Mouse (Mus musculus): ENCODE measurements at regions not wholly inside any gene's neighbourhood (a gene's known extent, or its start where the extent isn't known, plus 50 kb on each side); places are given as distances from the start of the nearest gene placed in this dataset.

GRCm38 (mm10) chr14:64586860-64587698 is 483.0 kb downstream of the Prss52 start:
- no peaks in the 10 kb centered on the region for H3K9me3 ChIP-seq (replicated peaks)
- TF ChIP-seq GATA2 (IDR thresholded peaks at IDR 0.05; ENCODE audit: borderline replicate concordance, low read depth, low read length): no peak
- TF ChIP-seq GATA1 (IDR thresholded peaks at IDR 0.05; ENCODE audit: borderline replicate concordance, low read length): no peak
- TF ChIP-seq CTCF (IDR thresholded peaks at IDR 0.05; ENCODE audit: low read depth, low read length): no peak
- no peak for TF ChIP-seq TAL1 (conservative IDR thresholded peaks at IDR 0.05; ENCODE audit: low read depth, low read length)
- TF ChIP-seq POLR2AphosphoS5 (IDR thresholded peaks at IDR 0.05; ENCODE audit: insufficient replicate concordance, low read depth, low read length): no peak
- H3K4me3 ChIP-seq (ENCODE audit: low read depth, low read length): no peak overlapping the region; the same call in 1 of the 2 replicates
- no peak for ATAC-seq (ENCODE audit: extremely low read depth, insufficient number of reproducible peaks, low FRiP score, poor library complexity, severe bottlenecking)
- H3K4me1 ChIP-seq (ENCODE audit: insufficient read depth, low read depth, low read length): 0 out of 2 replicates have a peak, but pooled peaks cover 2% of the 10 kb centered on the region
- DNase-seq (ENCODE audit: low spot score): no peak
- peaks cover 50% of the 10 kb centered on the region for H3K27me3 ChIP-seq (ENCODE audit: insufficient read depth, low read length)
- H3K36me3 ChIP-seq (replicated peaks): no peaks in the 10 kb centered on the region

DNA sequence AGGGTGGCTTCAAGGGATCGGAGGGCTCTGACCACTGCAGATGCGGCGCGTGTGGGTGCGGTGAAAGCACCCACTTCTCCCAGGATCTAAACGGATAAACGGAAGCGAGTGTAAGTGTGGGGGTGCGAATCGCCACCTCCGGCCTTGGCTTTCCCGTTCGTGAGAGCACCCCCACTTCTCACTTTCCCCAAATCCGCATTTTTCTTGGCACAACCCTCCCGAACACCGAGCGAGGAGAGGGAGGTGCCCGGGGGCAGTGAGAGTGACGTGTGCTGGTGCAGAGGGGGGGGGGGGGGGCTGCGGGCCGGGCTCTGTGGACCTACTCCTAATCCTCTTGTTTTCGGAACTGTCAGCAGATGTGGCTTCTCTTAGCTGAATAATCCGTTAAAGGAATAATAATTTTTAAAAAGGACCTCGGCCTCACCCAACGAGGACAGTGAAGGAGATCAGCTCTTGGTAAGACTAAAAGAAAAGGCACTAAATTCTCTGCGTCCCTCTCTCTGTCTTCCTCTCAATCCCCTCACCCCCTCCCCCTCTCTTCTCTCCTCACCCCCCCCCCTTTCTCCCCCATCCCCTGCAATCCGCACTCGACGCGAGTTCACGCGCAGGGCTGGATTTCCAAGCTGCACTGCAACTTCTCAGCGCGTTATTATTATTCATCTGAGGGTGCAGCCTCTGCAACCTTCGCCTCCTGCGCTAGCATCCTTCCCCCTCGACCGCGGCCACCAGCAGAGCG is 483.8 kb downstream of the Prss52 start:
- ATAC-seq (ENCODE audit: extremely low read depth, insufficient number of reproducible peaks, low FRiP score, poor library complexity, severe bottlenecking): no peak
- peaks cover 50% of the 10 kb centered on the region for H3K27me3 ChIP-seq (ENCODE audit: insufficient read depth, low read length)

GRCm38 (mm10) chr14:64588561-64588960 is 484.5 kb downstream of the Prss52 start:
- H3K27me3 ChIP-seq (ENCODE audit: insufficient read depth, low read length): peaks cover 50% of the 10 kb centered on the region
- TF ChIP-seq GATA1 (IDR thresholded peaks at IDR 0.05; ENCODE audit: borderline replicate concordance, low read length) (no peak), TAL1 (conservative IDR thresholded peaks at IDR 0.05; ENCODE audit: low read depth, low read length) (no peak), CTCF (IDR thresholded peaks at IDR 0.05; ENCODE audit: low read depth, low read length) (no peak)
- no peaks in the 10 kb centered on the region for H3K9me3 ChIP-seq (replicated peaks)
- no peak overlapping the region for H3K4me3 ChIP-seq (ENCODE audit: low read depth, low read length)
- 0 out of 2 replicates have a peak, but pooled peaks cover 2% of the 10 kb centered on the region for H3K4me1 ChIP-seq (ENCODE audit: insufficient read depth, low read depth, low read length)
- DNase-seq (ENCODE audit: low spot score) (no peak), ATAC-seq (ENCODE audit: extremely low read depth, insufficient number of reproducible peaks, low FRiP score, poor library complexity, severe bottlenecking) (no peak)
- no peaks in the 10 kb centered on the region for H3K36me3 ChIP-seq (replicated peaks)

More for the DNA sequence above, 483.8 kb downstream of the Prss52 start:
- DNase-seq (ENCODE audit: low spot score): no peak
- 0 out of 2 replicates have a peak, but pooled peaks cover 2% of the 10 kb centered on the region for H3K4me1 ChIP-seq (ENCODE audit: insufficient read depth, low read depth, low read length)
- no peak overlapping the region for H3K4me3 ChIP-seq (ENCODE audit: low read depth, low read length)
- no peaks in the 10 kb centered on the region for H3K9me3 ChIP-seq (replicated peaks)
- TF ChIP-seq GATA1 (IDR thresholded peaks at IDR 0.05; ENCODE audit: borderline replicate concordance, low read length): no peak
- TF ChIP-seq TAL1 (conservative IDR thresholded peaks at IDR 0.05; ENCODE audit: low read depth, low read length): no peak
- TF ChIP-seq GATA2 (IDR thresholded peaks at IDR 0.05; ENCODE audit: borderline replicate concordance, low read depth, low read length): no peak
- no peak for TF ChIP-seq POLR2AphosphoS5 (IDR thresholded peaks at IDR 0.05; ENCODE audit: insufficient replicate concordance, low read depth, low read length)
- TF ChIP-seq CTCF (IDR thresholded peaks at IDR 0.05; ENCODE audit: low read depth, low read length): no peak
- H3K36me3 ChIP-seq (replicated peaks): no peaks in the 10 kb centered on the region

- Histone ChIP-seq H3K4me3 (ENCODE audit: low read depth, low read length) (no peak overlapping the region), H3K27me3 (ENCODE audit: insufficient read depth, low read length) (peaks cover 50% of the 10 kb centered on the region), H3K36me3 (replicated peaks) (no peaks in the 10 kb centered on the region), H3K9me3 (replicated peaks) (no peaks in the 10 kb centered on the region), H3K4me1 (ENCODE audit: insufficient read depth, low read depth, low read length) (0 out of 2 replicates have a peak, but pooled peaks cover 2% of the 10 kb centered on the region)
- TF ChIP-seq TAL1 (conservative IDR thresholded peaks at IDR 0.05; ENCODE audit: low read depth, low read length): no peak
- no peak for TF ChIP-seq CTCF (IDR thresholded peaks at IDR 0.05; ENCODE audit: low read depth, low read length)
- no peak for TF ChIP-seq POLR2AphosphoS5 (IDR thresholded peaks at IDR 0.05; ENCODE audit: insufficient replicate concordance, low read depth, low read length)
- TF ChIP-seq GATA1 (IDR thresholded peaks at IDR 0.05; ENCODE audit: borderline replicate concordance, low read length): no peak
- no peak for TF ChIP-seq GATA2 (IDR thresholded peaks at IDR 0.05; ENCODE audit: borderline replicate concordance, low read depth, low read length)
- ATAC-seq (ENCODE audit: extremely low read depth, insufficient number of reproducible peaks, low FRiP score, poor library complexity, severe bottlenecking): no peak
- DNase-seq (ENCODE audit: low spot score): no peak
Observed at GRCm38 (mm10) chr14:64589126-64589525, 485.0 kb downstream of the Prss52 start.

DNA sequence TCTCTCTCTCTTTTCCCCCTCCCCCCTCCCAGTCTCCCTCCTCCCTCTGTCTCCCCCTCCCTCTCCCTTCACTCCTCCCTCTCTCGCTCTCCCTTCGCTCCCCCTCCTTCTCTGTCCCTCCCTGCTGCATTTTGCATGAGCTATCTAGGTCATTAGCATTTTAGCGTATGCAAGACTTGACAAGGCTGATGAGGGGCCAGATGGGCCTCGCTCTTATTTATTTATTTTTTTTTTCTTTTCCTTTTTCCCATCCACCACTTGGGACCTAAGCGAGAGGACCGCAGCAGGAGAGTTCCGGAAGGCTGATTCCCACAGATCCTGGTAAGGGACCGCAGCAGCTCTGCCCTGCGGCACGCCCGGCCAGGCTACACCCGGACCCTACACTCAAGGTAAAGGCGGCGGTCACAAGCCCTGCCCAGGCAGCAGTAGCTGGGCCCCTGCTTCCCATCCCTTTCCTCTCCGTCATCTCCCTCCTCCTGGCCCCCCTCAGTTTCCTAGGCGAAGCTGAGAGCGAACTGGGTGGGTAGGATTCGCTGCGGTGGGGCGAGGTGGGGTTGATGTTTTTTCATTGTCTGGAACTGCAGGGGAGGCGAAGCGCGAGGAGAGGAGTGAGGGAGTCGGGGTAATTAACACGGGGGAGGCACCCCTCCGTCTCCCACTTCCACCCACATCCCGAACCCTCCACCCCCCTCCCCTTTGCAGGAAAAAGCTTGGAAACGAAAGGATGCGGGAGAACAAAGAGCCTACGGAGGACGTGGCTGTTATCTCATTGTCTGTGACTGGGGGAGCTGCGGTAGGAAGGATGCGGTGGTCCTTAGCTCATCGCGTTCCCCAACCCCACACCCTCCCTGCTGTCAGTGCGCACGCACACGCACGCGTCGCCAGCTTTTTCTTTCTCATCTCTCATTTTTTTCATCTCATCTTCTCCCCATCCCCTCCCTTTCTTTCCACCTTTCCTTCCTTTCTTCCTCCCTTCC is 485.8 kb downstream of the Prss52 start:
- H3K4me3 ChIP-seq (ENCODE audit: low read depth, low read length): no peak overlapping the region
- H3K4me1 ChIP-seq (ENCODE audit: insufficient read depth, low read depth, low read length): 0 out of 2 replicates have a peak, but pooled peaks cover 2% of the 10 kb centered on the region
- no peaks in the 10 kb centered on the region for H3K9me3 ChIP-seq (replicated peaks)
- TF ChIP-seq GATA1 (IDR thresholded peaks at IDR 0.05; ENCODE audit: borderline replicate concordance, low read length): no peak
- no peak for TF ChIP-seq TAL1 (conservative IDR thresholded peaks at IDR 0.05; ENCODE audit: low read depth, low read length)
- TF ChIP-seq POLR2AphosphoS5 (IDR thresholded peaks at IDR 0.05; ENCODE audit: insufficient replicate concordance, low read depth, low read length): no peak
- TF ChIP-seq GATA2 (IDR thresholded peaks at IDR 0.05; ENCODE audit: borderline replicate concordance, low read depth, low read length): no peak
- no peak for TF ChIP-seq CTCF (IDR thresholded peaks at IDR 0.05; ENCODE audit: low read depth, low read length)
- no peak for ATAC-seq (ENCODE audit: extremely low read depth, insufficient number of reproducible peaks, low FRiP score, poor library complexity, severe bottlenecking)
- DNase-seq (ENCODE audit: low spot score): no peak
- H3K36me3 ChIP-seq (replicated peaks): no peaks in the 10 kb centered on the region
- peaks cover 50% of the 10 kb centered on the region for H3K27me3 ChIP-seq (ENCODE audit: insufficient read depth, low read length)
